Mouse (Mus musculus) liver, postnatal 0 days (tissue): Measurements from ENCODE around the gene Pop4.

Experiments used
- CTCF ChIP-seq: sonication (generic); IDR thresholded peaks from 2 replicates; pipeline ENCODE4 v1.5.1; 2016; ENCODE audit warnings: antibody characterized with exemption, low read depth
- EP300 ChIP-seq: IDR thresholded peaks from 2 replicates; pipeline ENCODE4 v1.6.1; 2016; ENCODE audit warnings: antibody characterized with exemption, low read depth, mild to moderate bottlenecking

GRCm38 (mm10) chr7:38228329-38228728 lies 42.9 kb downstream of the Pop4 start:
- TF ChIP-seq CTCF (no peak), EP300 (no peak)
